Comparison of ENCODE assay signal across 11 mouse cellular contexts in the genomic region with DNA sequence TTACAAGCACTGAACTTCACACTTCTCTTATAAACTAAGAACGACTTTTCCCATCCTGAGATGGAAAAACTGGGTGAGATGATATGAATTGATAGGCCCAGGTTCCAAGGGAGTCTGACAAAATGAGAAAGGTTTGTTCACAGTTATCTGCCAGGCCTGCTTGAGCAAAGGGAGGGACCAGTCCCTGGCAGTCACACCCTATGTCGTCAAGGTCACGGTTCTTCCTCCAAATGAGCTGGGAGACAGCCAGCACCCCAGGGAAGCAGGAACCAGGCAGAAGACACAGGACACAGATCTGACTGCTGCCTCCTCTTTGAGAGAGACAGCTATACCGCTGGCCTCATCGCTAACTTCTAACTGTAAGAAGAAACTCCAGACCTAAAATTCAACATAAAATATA. TPM values are rescaled to one million over a fixed set of nuclear protein-coding genes. Genes with fewer than 3 reads are reported as not detected.
A peak's percentile ranks its signal among the peaks of the same experiment; 100 is the strongest.
DNase-seq lines count a peak whose midpoint lies in the region; ATAC-seq lines count a peak whose summit lies in the region.
"Had no signal": no experiment of that assay in that cellular context is flagged by ENCODE, and none has a peak within 500 bp of the region (broad histone marks: within the 10 kb centered on the region; RNA-seq: fewer than 3 reads in every experiment).

No protein-coding gene starts in this region.

- H3K9ac ChIP-seq in heart, embryonic 11.5 days (ENCODE audit: low read depth, low read length), result no peak overlapping the region
- H3K9ac ChIP-seq: kidney, embryonic 15.5 days; liver, embryonic 12.5 days had no signal

- H3K36me3 ChIP-seq in heart, embryonic 11.5 days (ENCODE audit: control insufficient read depth, insufficient read depth, low read length), result peaks cover 16% of the 10 kb centered on the region; the same call in 1 of the 2 replicates

- no peak overlapping the region for H3K4me2 ChIP-seq in heart, embryonic 11.5 days
- H3K4me2 ChIP-seq: kidney, embryonic 15.5 days; liver, embryonic 12.5 days had no signal

- peak; percentile 92 for DNase-seq in heart, adult 11 months
- DNase-seq in ZHBTc4 (ENCODE audit: low read depth, low spot score), result peak; percentile 73
- DNase-seq in cerebellum, postnatal 25 days, result peak; percentile 25 to 58
- DNase-seq in heart, postnatal 4 days, result peak; percentile 52
- no peak for DNase-seq in spleen, postnatal 4 days (ENCODE audit: low spot score in 2 of 2)
- DNase-seq in spleen, adult 12 weeks (ENCODE audit: low spot score), result no peak
- DNase-seq: thymus, postnatal 14 days had no signal

- no peaks in the 10 kb centered on the region; the same call in 1 of the 2 replicates for H3K4me1 ChIP-seq in heart, embryonic 11.5 days (ENCODE audit: control insufficient read depth, insufficient read depth, low read length)
- H3K4me1 ChIP-seq: kidney, embryonic 15.5 days; liver, embryonic 12.5 days had no signal

- 67% methylated on average over 5 of the region's 5 CpGs for WGBS in heart, embryonic 11.5 days (ENCODE audit: insufficient replicate concordance)

- H3K27me3 ChIP-seq in heart, embryonic 11.5 days (ENCODE audit: control insufficient read depth, insufficient read depth, low read length), result no peaks in the 10 kb centered on the region
- H3K27me3 ChIP-seq: CH12.LX; kidney, embryonic 15.5 days; liver, embryonic 12.5 days had no signal

- no peak for ATAC-seq in heart, embryonic 11.5 days (replicated peaks; ENCODE audit: insufficient number of reproducible peaks, low FRiP score, low TSS enrichment)
- ATAC-seq: liver, embryonic 12.5 days had no signal

- no peak overlapping the region for H3K4me3 ChIP-seq in heart, embryonic 11.5 days (ENCODE audit: low read depth, low read length)
- H3K4me3 ChIP-seq: kidney, embryonic 15.5 days; liver, embryonic 12.5 days had no signal

- no peak overlapping the region for H3K27ac ChIP-seq in heart, embryonic 11.5 days (ENCODE audit: low read depth, low read length)
- H3K27ac ChIP-seq: kidney, embryonic 15.5 days; liver, embryonic 12.5 days had no signal

- H3K9me3 ChIP-seq in heart, embryonic 11.5 days (replicated peaks; ENCODE audit: control insufficient read depth, low read length), result no peaks in the 10 kb centered on the region
- H3K9me3 ChIP-seq: kidney, embryonic 15.5 days; liver, embryonic 12.5 days had no signal

RNA-seq across cellular contexts. Expression of gene Mtr, which starts 57.5 kb away (rescaled TPM):
- 17.7 and 19.9 TPM in 2 replicates for polyA plus RNA-seq in heart, embryonic 11.5 days (2014; fragmentation: Nextera tagmentation; extraction: Ambion mirVana)
- 10 to 100 TPM; 35.7 to 36.0 TPM for total RNA-seq in heart, postnatal 4 days (2021)

Comparison
In these comparisons a context has a peak if more than half of its experiments do, and no peak if none do; other contexts are left out.
1. DNase-seq: peak in heart, adult 11 months (single experiment), ZHBTc4 (single experiment), cerebellum, postnatal 25 days (2 of 2) and heart, postnatal 4 days (single experiment); none in spleen, postnatal 4 days (0 of 2) and spleen, adult 12 weeks (single experiment).